Mouse (Mus musculus) kidney, embryonic 15.5 days (tissue): ENCODE data around the gene Syn2. TPM values are rescaled to one million over a fixed set of nuclear protein-coding genes. Genes with fewer than 3 reads are reported as not detected.

Source experiments
- ATAC-seq: fragments of 200-750 bp; cut with Nextera tagmentation; replicated peaks from 2 replicates; pipeline ENCODE4 v1.8.0; 2017; ENCODE audit warnings: moderate TSS enrichment; ENCODE audit not compliant: low FRiP score
- H3K27ac ChIP-seq: fragments of 300-500 bp; sonication (generic); 2 replicates; pipeline ENCODE4 v1.5.1; 2015; ENCODE audit warnings: mild to moderate bottlenecking, inconsistent platforms
- H3K27me3 ChIP-seq: fragments of 300-500 bp; sonication (generic); 2 replicates; pipeline ENCODE4 v1.6.1; 2015; ENCODE audit warnings: inconsistent platforms
- H3K36me3 ChIP-seq: fragments of 300-500 bp; sonication (generic); 2 replicates; pipeline ENCODE4 v1.6.1; 2015; ENCODE audit warnings: inconsistent platforms
- H3K4me1 ChIP-seq: fragments of 300-500 bp; sonication (generic); 2 replicates; pipeline ENCODE4 v1.6.1; 2015; ENCODE audit warnings: inconsistent platforms
- H3K4me2 ChIP-seq: fragments of 300-500 bp; sonication (generic); 2 replicates; pipeline ENCODE4 v1.6.1; 2015; ENCODE audit warnings: moderate library complexity, mild to moderate bottlenecking, inconsistent platforms
- H3K4me3 ChIP-seq: fragments of 300-500 bp; sonication (generic); replicated peaks from 2 replicates; pipeline ENCODE4 v1.5.1; 2015; ENCODE audit warnings: mild to moderate bottlenecking, inconsistent platforms
- H3K9ac ChIP-seq: fragments of 300-500 bp; sonication (generic); 2 replicates; pipeline ENCODE4 v1.6.1; 2015; ENCODE audit warnings: mild to moderate bottlenecking, inconsistent platforms
- H3K9me3 ChIP-seq: fragments of 300-500 bp; sonication (generic); replicated peaks from 2 replicates; pipeline ENCODE4 v1.6.1; 2016; ENCODE audit warnings: inconsistent platforms
- WGBS: fragments of 180-500 bp; shearing (Covaris S2); methylation state at CpG from one replicate; pipeline ENCODE4 v1.1.7; 2015; ENCODE audit warnings: mixed read lengths; 5-methylcytosine and 5-hydroxymethylcytosine counted together
- microRNA-seq: library from miRNA; unstranded; fragments of <30 nt; microRNA quantifications from one replicate; pipeline ENCODE4, GENCODE M21; 2016
- polyA plus RNA-seq: library from polyadenylated mRNA; unstranded; fragments of >200 nt; fragmentation: Nextera tagmentation; extraction: Ambion mirVana; gene quantifications from 2 replicates; pipeline ENCODE4 v1.2.1, GENCODE M21; 2015

Gene Syn2
- polyA plus RNA-seq, 1 experiment from 2014 or later, result 3.5 TPM

GRCm38 (mm10) chr6:115315770-115316169, 181.1 kb downstream of the Syn2 start:
- Histone ChIP-seq H3K4me3 (no peak overlapping the region), H3K27me3 (peaks cover 5% of the 10 kb centered on the region; the same call in 1 of the 2 replicates), H3K27ac (no peak overlapping the region), H3K36me3 (no peaks in the 10 kb centered on the region), H3K9me3 (no peaks in the 10 kb centered on the region), H3K9ac (no peak overlapping the region), H3K4me1 (peaks cover 4% of the 10 kb centered on the region; the same call in 1 of the 2 replicates), H3K4me2 (no peak overlapping the region)
- ATAC-seq, result no peak
- WGBS, result 89% methylated on average over 4 of the region's 4 CpGs

- ATAC-seq, result no peak
- Histone ChIP-seq H3K4me1 (peaks cover 8% of the 10 kb centered on the region), H3K4me3 (no peak overlapping the region), H3K36me3 (no peaks in the 10 kb centered on the region), H3K27ac (no peak overlapping the region), H3K9me3 (no peaks in the 10 kb centered on the region), H3K9ac (no peak overlapping the region), H3K4me2 (no peak overlapping the region), H3K27me3 (peaks cover 5% of the 10 kb centered on the region; the same call in 1 of the 2 replicates)
- WGBS, result 71% methylated on average over 11 of the region's 11 CpGs
Observed at GRCm38 (mm10) chr6:115316811-115317221, 182.1 kb downstream of the Syn2 start.

GRCm38 (mm10) chr6:115318811-115319210, 184.1 kb downstream of the Syn2 start:
- no peak overlapping the region for H3K4me2 ChIP-seq
- no peak overlapping the region for H3K4me3 ChIP-seq
- H3K27me3 ChIP-seq, result peaks cover 5% of the 10 kb centered on the region; the same call in 1 of the 2 replicates
- H3K9ac ChIP-seq, result no peak overlapping the region
- peaks cover 7% of the 10 kb centered on the region for H3K4me1 ChIP-seq
- WGBS, result 80% methylated on average over 6 of the region's 6 CpGs
- H3K36me3 ChIP-seq, result no peaks in the 10 kb centered on the region
- no peak overlapping the region for H3K27ac ChIP-seq
- no peak for ATAC-seq
- H3K9me3 ChIP-seq, result no peaks in the 10 kb centered on the region

DNA sequence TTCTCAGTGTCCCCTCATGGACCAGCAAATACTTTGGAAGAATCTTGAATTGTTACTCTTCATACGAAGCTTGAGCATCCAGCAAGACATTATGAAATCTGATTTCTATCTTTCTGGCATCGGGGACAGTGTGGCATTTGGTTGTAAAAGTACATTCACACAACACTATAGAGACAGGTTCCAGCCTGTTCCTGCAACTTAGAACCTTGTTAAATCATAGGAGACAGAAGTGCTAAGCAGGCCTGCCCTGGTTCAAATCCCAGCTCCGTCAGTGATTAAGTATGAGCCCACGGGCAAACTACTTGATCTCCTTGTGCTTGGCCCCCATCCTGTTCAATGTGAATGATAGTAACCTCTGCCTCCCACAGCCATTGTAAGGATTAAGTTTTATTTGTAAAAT, 185.0 kb downstream of the Syn2 start:
- no peaks in the 10 kb centered on the region for H3K36me3 ChIP-seq
- no peak for ATAC-seq

GRCm38 (mm10) chr6:115320927-115321714, 186.4 kb downstream of the Syn2 start:
- WGBS, result 72% methylated on average over 8 of the region's 8 CpGs
- peaks cover 5% of the 10 kb centered on the region; the same call in 1 of the 2 replicates for H3K27me3 ChIP-seq
- no peak overlapping the region for H3K4me2 ChIP-seq
- no peak overlapping the region for H3K27ac ChIP-seq
- H3K4me1 ChIP-seq, result peaks cover 4% of the 10 kb centered on the region; the same call in 1 of the 2 replicates
- H3K9ac ChIP-seq, result no peak overlapping the region
- H3K9me3 ChIP-seq, result no peaks in the 10 kb centered on the region
- H3K4me3 ChIP-seq, result no peak overlapping the region
- no peak for ATAC-seq
- no peaks in the 10 kb centered on the region for H3K36me3 ChIP-seq

More for the DNA sequence above, 185.0 kb downstream of the Syn2 start:
- Histone ChIP-seq H3K27me3 (peaks cover 5% of the 10 kb centered on the region; the same call in 1 of the 2 replicates), H3K9me3 (no peaks in the 10 kb centered on the region), H3K4me3 (no peak overlapping the region), H3K9ac (no peak overlapping the region), H3K4me1 (peaks cover 4% of the 10 kb centered on the region; the same call in 1 of the 2 replicates), H3K27ac (no peak overlapping the region), H3K4me2 (no peak overlapping the region)
- WGBS, result 88% methylated on average over 4 of the region's 4 CpGs

DNA sequence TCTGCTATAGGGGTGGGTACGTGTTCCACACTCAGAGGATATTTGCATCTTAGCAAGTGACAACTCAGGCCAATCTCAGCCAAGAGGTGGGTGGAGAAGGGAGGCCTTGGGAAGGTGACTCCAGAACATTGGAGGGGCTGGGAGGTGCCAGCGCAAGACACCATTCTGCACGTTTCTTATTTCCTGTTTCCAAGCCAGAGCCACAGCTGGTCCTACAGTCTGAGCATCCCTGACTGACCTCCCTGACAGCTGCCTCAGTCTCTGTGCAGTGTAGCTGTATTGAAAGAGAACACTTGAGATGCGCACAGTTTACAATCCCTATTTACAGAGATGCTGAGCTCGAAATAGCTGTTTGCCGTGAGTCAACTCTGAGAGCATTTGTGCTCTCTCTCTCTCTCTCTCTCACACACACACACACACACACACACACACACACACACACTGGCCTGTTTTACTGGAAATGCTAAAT, 187.2 kb downstream of the Syn2 start:
- H3K27me3 ChIP-seq, result peaks cover 5% of the 10 kb centered on the region; the same call in 1 of the 2 replicates
- H3K9ac ChIP-seq, result no peak overlapping the region
- H3K36me3 ChIP-seq, result no peaks in the 10 kb centered on the region
- no peak overlapping the region for H3K27ac ChIP-seq
- WGBS, result 57% methylated on average over 6 of the region's 6 CpGs
- H3K4me2 ChIP-seq, result no peak overlapping the region
- peaks cover 4% of the 10 kb centered on the region; the same call in 1 of the 2 replicates for H3K4me1 ChIP-seq
- ATAC-seq, result no peak
- no peaks in the 10 kb centered on the region for H3K9me3 ChIP-seq
- no peak overlapping the region for H3K4me3 ChIP-seq

DNA sequence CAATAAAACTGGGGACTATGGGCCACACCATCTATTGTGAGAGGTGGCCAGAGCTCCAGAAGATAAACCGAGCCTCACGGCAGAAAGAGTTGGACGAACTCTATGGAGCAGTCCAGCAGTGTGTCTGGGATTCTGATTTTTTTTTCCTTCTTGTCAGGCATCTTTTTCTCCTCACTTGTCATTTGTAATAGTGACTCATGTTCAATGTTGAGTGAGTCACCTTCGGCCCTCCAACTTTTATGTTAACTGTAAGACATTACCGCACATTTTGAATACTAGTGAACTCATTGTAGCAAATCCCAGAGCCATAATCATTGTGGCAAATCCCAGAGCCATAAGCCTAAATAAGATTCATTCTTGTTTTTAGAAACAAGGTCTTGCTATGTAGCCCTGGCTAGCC, 188.3 kb downstream of the Syn2 start:
- H3K9ac ChIP-seq, result no peak overlapping the region
- H3K27me3 ChIP-seq, result peaks cover 5% of the 10 kb centered on the region; the same call in 1 of the 2 replicates
- no peak overlapping the region for H3K27ac ChIP-seq
- no peaks in the 10 kb centered on the region for H3K36me3 ChIP-seq
- no peak overlapping the region for H3K4me2 ChIP-seq
- ATAC-seq, result no peak
- no peak overlapping the region for H3K4me3 ChIP-seq
- peaks cover 4% of the 10 kb centered on the region; the same call in 1 of the 2 replicates for H3K4me1 ChIP-seq
- 79% methylated on average over 5 of the region's 5 CpGs for WGBS
- H3K9me3 ChIP-seq, result no peaks in the 10 kb centered on the region

- H3K9ac ChIP-seq, result no peak overlapping the region
- no peak overlapping the region for H3K4me3 ChIP-seq
- no peak overlapping the region for H3K27ac ChIP-seq
- H3K27me3 ChIP-seq, result no peaks in the 10 kb centered on the region
- no peak overlapping the region for H3K4me2 ChIP-seq
- H3K9me3 ChIP-seq, result no peaks in the 10 kb centered on the region
- ATAC-seq, result no peak
- peaks cover 7% of the 10 kb centered on the region for H3K4me1 ChIP-seq
- H3K36me3 ChIP-seq, result no peaks in the 10 kb centered on the region
Observed at GRCm38 (mm10) chr6:115330964-115331363, 196.3 kb downstream of the Syn2 start.

Small RNA genes lying within 50 kb of the gene (microRNA-seq; reads per million reads assigned to microRNA genes)
- gene Gm24767, result not detected

Other genes with a start within 250 kb of the Syn2 start
- gene Vgll4, start 164.9 kb upstream of the Syn2 start, polyA plus RNA-seq, result 106 and 110 TPM in 2 replicates
- 62.1 and 64.1 TPM in 2 replicates for gene Tamm41, start 97.0 kb upstream of the Syn2 start, polyA plus RNA-seq
- gene Gm17482, start 92.4 kb downstream of the Syn2 start, polyA plus RNA-seq, result not detected in 2 replicates
- gene Timp4, start 117.3 kb downstream of the Syn2 start, polyA plus RNA-seq, result 0.33 and 0.36 TPM in 2 replicates
- gene Pparg, start 226.0 kb downstream of the Syn2 start, polyA plus RNA-seq, result 5.0 and 5.7 TPM in 2 replicates